Mouse (Mus musculus) lung, embryonic 15.5 days (tissue): ENCODE data around the gene Fdps. TPM values are rescaled to one million over a fixed set of nuclear protein-coding genes. Genes with fewer than 3 reads are reported as not detected.
"Not testable (repeated sequence)": the region's sequence is repeated elsewhere in the genome, so short reads cannot be mapped to it uniquely, and the experiment has no call there.

ENCODE experiments used
- ATAC-seq: fragments of 200-750 bp; cut with Nextera tagmentation; 2 replicates; pipeline ENCODE4 v1.8.0; 2017; ENCODE audit warnings: moderate number of reproducible peaks, borderline replicate concordance; ENCODE audit not compliant: low FRiP score, low TSS enrichment; ENCODE audit errors: extremely low read depth
- H3K27ac ChIP-seq: fragments of 300-500 bp; sonication (generic); 2 replicates; pipeline ENCODE4 v1.5.1; 2015; ENCODE audit warnings: moderate library complexity, mild to moderate bottlenecking, inconsistent platforms
- H3K27me3 ChIP-seq: fragments of 300-500 bp; sonication (generic); 2 replicates; pipeline ENCODE4 v1.6.1; 2015; ENCODE audit warnings: inconsistent platforms
- H3K36me3 ChIP-seq: fragments of 300-500 bp; sonication (generic); 2 replicates; pipeline ENCODE4 v1.6.1; 2015; ENCODE audit warnings: inconsistent platforms
- H3K4me1 ChIP-seq: fragments of 300-500 bp; sonication (generic); 2 replicates; pipeline ENCODE4 v1.6.1; 2015; ENCODE audit warnings: inconsistent platforms
- H3K4me2 ChIP-seq: fragments of 300-500 bp; sonication (generic); 2 replicates; pipeline ENCODE4 v1.6.1; 2015; ENCODE audit warnings: inconsistent platforms, mild to moderate bottlenecking, moderate library complexity
- H3K4me3 ChIP-seq: fragments of 300-500 bp; sonication (generic); 2 replicates; pipeline ENCODE4 v1.5.1; 2015; ENCODE audit warnings: mild to moderate bottlenecking, inconsistent platforms
- H3K9ac ChIP-seq: fragments of 300-500 bp; sonication (generic); 2 replicates; pipeline ENCODE4 v1.6.1; 2015; ENCODE audit warnings: inconsistent platforms
- H3K9me3 ChIP-seq: fragments of 300-500 bp; sonication (generic); 2 replicates; pipeline ENCODE4 v1.6.1; 2016; ENCODE audit warnings: inconsistent platforms
- WGBS: fragments of 180-500 bp; shearing (Covaris S2); methylation state at CpG from one replicate; pipeline ENCODE4 v1.1.7; 2015; 5-methylcytosine and 5-hydroxymethylcytosine counted together
- polyA plus RNA-seq: library from polyadenylated mRNA; unstranded; fragments of >200 nt; fragmentation: Nextera tagmentation; extraction: Ambion mirVana; gene quantifications from 2 replicates; pipeline ENCODE4 v1.2.1, GENCODE M21; 2015

Gene Fdps
- polyA plus RNA-seq, 1 experiment from 2014 or later, result 166 TPM

DNA sequence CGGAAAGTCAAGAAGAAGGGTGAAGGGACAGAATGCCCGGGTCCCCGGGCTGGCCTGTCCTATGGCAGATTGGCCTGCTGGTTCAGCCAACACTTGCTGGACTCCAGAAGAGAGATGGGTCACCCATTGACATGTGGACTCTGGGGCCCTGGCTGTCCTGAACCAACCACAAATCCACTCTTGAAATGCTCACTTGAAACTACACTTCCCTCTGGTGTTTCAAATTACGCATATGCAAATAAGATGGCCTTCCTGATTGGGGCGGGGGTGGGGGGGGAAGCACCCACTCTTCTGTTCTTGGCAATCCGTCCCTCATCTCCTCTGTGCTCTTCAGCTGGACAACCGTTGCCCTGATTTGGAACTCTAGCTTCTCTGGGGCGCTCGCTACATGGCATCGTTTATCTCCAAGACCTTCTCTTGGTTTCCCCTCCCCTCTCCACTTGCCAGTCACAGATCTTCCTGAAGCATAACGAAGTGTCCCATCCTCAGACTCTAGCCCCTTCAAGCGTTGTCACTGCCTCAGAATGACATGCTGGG lies 17.0 kb downstream of the Fdps start:
- Histone ChIP-seq H3K27ac (no peak overlapping the region), H3K4me3 (no peak overlapping the region), H3K9me3 (no peaks in the 10 kb centered on the region), H3K9ac (no peak overlapping the region), H3K4me1 (peaks cover 23% of the 10 kb centered on the region), H3K4me2 (no peak overlapping the region), H3K36me3 (peaks cover 14% of the 10 kb centered on the region), H3K27me3 (no peaks in the 10 kb centered on the region)
- no peak for ATAC-seq
- 78% methylated on average over 12 of the region's 12 CpGs for WGBS

DNA sequence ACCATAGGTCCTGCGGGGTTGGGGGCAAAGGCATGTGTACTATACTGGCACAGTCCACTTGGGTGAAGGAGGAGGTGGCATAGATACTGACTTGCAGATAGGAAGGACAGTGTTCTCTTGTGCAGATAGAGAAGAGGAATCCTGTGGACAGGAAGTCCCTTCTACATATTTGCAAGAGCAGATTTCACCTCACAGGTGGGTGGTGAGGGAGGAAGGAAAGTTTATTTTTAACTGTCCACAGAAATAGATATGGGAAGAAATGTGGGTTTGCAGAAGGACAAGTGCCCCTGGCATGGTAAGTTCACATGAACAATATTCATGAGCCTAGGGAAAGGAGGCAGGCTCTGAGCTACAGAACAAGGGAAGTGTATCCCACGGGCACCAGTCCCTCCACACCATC lies 17.6 kb downstream of the Fdps start:
- Histone ChIP-seq H3K9ac (no peak overlapping the region), H3K27me3 (no peaks in the 10 kb centered on the region), H3K4me2 (no peak overlapping the region), H3K9me3 (no peaks in the 10 kb centered on the region), H3K4me1 (peaks cover 17% of the 10 kb centered on the region), H3K36me3 (peaks cover 20% of the 10 kb centered on the region), H3K27ac (no peak overlapping the region), H3K4me3 (no peak overlapping the region)
- 53% methylated on average over 2 of the region's 2 CpGs for WGBS
- ATAC-seq, result no peak

DNA sequence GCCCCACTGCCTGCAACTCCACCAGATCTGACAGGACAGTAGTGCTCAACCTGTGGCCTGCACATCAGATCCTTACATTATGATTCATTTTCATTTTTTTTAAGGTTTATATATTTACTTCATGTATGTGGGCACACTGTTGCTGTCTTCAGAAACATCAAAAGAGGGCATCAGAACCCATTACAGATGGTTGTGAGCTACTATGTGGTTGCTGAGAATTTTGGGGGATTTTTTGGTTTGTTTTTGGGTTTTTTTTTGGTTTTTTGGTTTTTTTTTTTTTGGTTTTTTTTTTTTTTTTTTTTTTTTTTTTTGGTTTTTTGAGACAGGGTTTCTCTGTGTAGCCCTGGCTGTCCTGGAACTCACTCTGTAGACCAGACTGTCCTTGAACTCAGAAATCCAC lies 19.5 kb downstream of the Fdps start:
- H3K4me1 ChIP-seq, H3K27ac ChIP-seq, H3K4me2 ChIP-seq, H3K27me3 ChIP-seq, H3K9ac ChIP-seq, ATAC-seq, H3K9me3 ChIP-seq, H3K4me3 ChIP-seq: not testable (repeated sequence)
- peaks cover 35% of the 10 kb centered on the region for H3K36me3 ChIP-seq

DNA sequence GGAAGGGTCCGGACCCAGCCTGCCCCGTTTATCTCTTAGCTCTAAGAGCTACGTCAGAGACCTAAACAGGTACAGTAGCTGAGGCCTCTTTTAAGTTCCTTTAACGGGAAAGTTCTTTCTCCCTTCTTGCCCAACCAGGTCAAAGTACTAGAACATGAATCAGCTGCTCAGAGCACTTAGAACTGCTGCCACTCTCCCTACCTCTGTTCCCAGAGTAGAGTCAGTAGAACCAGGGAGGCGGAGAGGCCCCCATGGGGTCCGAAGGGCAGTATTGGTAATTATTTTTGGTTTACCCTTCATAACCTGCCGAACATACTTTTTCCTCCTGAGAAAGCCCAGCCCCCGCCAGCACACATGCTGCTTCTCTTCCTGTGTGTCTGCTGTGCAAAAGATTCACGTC lies 24.4 kb downstream of the Fdps start:
- no peaks in the 10 kb centered on the region for H3K4me1 ChIP-seq
- no peaks in the 10 kb centered on the region for H3K27me3 ChIP-seq
- WGBS, result 84% methylated on average over 9 of the region's 9 CpGs
- H3K36me3 ChIP-seq, result peaks cover 79% of the 10 kb centered on the region
- no peak overlapping the region for H3K4me3 ChIP-seq
- no peak overlapping the region for H3K9ac ChIP-seq
- ATAC-seq, result no peak
- H3K4me2 ChIP-seq, result no peak overlapping the region
- no peaks in the 10 kb centered on the region for H3K9me3 ChIP-seq
- no peak overlapping the region for H3K27ac ChIP-seq

DNA sequence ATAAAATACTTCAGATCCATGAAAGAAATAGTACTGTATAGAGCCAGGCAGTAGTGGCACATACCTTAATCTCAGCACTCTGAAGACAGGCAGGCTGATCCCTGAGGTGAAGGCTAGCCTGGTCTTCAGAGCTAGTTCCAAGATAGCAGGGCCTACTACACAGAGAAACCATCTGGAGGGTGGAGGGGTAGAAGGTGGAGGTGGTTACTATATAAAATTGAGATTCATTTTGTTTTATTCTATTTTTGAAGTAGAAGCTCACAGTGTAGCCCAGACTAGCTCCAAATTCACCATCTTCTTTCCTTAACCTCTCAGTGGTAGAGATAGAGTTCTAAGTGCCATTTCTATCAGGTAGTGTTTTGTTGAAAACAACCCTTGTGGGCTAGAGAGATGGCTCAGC lies 34.5 kb downstream of the Fdps start:
- no peak overlapping the region for H3K4me3 ChIP-seq
- no peaks in the 10 kb centered on the region for H3K27me3 ChIP-seq
- no peak overlapping the region for H3K4me2 ChIP-seq
- peaks cover 92% of the 10 kb centered on the region for H3K36me3 ChIP-seq
- H3K9me3 ChIP-seq, result no peaks in the 10 kb centered on the region
- no peaks in the 10 kb centered on the region for H3K4me1 ChIP-seq
- H3K27ac ChIP-seq, result no peak overlapping the region
- no peak overlapping the region for H3K9ac ChIP-seq
- no peak for ATAC-seq

DNA sequence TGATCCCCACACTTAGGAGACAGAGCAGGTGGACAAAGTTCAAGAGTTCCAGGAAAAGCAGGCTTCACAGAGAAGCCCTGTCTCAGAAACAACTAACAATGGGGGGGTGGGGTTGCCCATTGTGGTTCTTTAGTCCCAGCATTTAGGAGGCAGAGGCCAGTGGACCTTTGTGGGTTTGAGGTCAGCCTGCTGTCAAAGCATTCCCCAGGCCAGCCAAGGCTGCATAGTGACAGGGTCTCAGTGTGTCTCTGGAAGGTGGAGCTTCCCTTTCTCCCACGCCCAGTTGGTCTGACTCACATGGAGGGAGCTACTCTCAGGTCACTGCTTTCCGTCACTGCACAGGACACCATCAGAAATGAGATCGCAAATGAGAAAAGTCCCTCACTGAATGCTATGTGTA lies 40.1 kb downstream of the Fdps start:
- no peak for ATAC-seq
- Histone ChIP-seq H3K9ac (no peak overlapping the region), H3K36me3 (peaks cover 90% of the 10 kb centered on the region), H3K27ac (no peak overlapping the region), H3K9me3 (no peaks in the 10 kb centered on the region), H3K4me3 (no peak overlapping the region), H3K4me1 (no peaks in the 10 kb centered on the region), H3K4me2 (no peak overlapping the region), H3K27me3 (no peaks in the 10 kb centered on the region)
- WGBS, result 87% methylated on average over 3 of the region's 3 CpGs

DNA sequence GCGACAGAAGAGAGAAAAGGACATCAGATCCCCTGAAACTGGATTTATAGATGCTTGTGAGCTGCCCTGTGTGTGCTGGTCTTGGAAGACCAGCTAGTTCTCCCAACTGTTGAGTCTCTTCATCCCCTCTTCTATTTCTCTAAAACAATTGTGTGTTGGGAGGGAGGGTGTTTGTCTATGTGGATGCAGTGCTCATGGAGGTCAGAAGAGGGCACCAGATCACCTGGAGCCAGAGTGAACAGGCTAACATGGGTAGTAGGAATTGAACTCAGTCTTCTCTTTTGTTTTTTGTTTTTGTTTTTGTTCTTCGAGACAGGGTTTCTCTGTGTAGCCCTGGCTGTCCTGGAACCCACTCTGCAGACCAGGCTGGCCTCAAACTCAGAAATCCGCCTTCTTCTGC lies 43.0 kb downstream of the Fdps start:
- no peak overlapping the region for H3K9ac ChIP-seq
- H3K4me3 ChIP-seq, result no peak overlapping the region
- H3K27ac ChIP-seq, result no peak overlapping the region
- 79% methylated on average over 3 of the region's 3 CpGs for WGBS
- H3K4me1 ChIP-seq, result no peaks in the 10 kb centered on the region
- H3K4me2 ChIP-seq, result no peak overlapping the region
- H3K27me3 ChIP-seq, result no peaks in the 10 kb centered on the region
- no peak for ATAC-seq
- no peaks in the 10 kb centered on the region for H3K9me3 ChIP-seq
- peaks cover 91% of the 10 kb centered on the region for H3K36me3 ChIP-seq

DNA sequence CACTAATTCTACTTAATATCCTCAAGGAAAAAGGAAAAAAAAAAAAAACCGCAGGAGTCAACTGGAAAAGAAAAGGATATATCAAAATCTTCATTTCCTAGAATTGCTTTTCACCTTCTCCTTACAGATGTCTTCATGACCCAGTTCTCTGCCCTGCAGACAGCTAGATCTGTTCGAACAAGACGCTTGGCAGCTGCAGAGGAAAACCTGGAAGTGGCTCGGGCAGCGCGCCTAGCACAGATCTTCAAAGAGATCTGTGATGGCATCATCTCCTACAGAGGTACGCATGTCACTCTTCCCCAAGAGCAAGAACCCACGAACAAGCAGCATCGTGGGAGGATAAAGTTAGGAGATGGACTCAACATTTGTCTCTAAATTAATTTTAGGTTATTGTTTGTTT lies 43.4 kb downstream of the Fdps start:
- no peak overlapping the region for H3K4me2 ChIP-seq
- no peak for ATAC-seq
- no peak overlapping the region for H3K4me3 ChIP-seq
- H3K27ac ChIP-seq, result no peak overlapping the region
- peaks cover 89% of the 10 kb centered on the region for H3K36me3 ChIP-seq
- no peaks in the 10 kb centered on the region for H3K27me3 ChIP-seq
- H3K9me3 ChIP-seq, result no peaks in the 10 kb centered on the region
- 93% methylated on average over 9 of the region's 9 CpGs for WGBS
- H3K4me1 ChIP-seq, result no peaks in the 10 kb centered on the region
- no peak overlapping the region for H3K9ac ChIP-seq

Other genes with a start within 250 kb of the Fdps start
- 45.1 and 46.1 TPM in 2 replicates for gene Msto1, start 188.0 kb downstream of the Fdps start, polyA plus RNA-seq
- 16.9 and 20.1 TPM in 2 replicates for gene Ash1l, start 151.3 kb downstream of the Fdps start, polyA plus RNA-seq
- 139 and 140 TPM in 2 replicates for gene Dap3, start 150.8 kb downstream of the Fdps start, polyA plus RNA-seq
- 16.0 and 16.6 TPM in 2 replicates for gene Rusc1, start 8.6 kb downstream of the Fdps start, polyA plus RNA-seq
- 0.17 TPM in 1 of 2 replicates, not detected in the other for gene Gm43738, start 860 bp downstream of the Fdps start, polyA plus RNA-seq
- 0.17 and 0.92 TPM in 2 replicates for gene Pklr, start 34.2 kb upstream of the Fdps start, polyA plus RNA-seq
- 1.2 and 1.9 TPM in 2 replicates for gene Hcn3, start 58.2 kb upstream of the Fdps start, polyA plus RNA-seq
- 27.8 and 28.9 TPM in 2 replicates for gene Clk2, start 62.8 kb upstream of the Fdps start, polyA plus RNA-seq
- 106 and 110 TPM in 2 replicates for gene Scamp3, start 75.5 kb upstream of the Fdps start, polyA plus RNA-seq
- gene Fam189b, start 81.2 kb upstream of the Fdps start, polyA plus RNA-seq, result 12.9 and 18.4 TPM in 2 replicates
- gene Gba, start 101.0 kb upstream of the Fdps start, polyA plus RNA-seq, result 37.2 and 42.6 TPM in 2 replicates
- gene Thbs3, start 113.2 kb upstream of the Fdps start, polyA plus RNA-seq, result 54.4 and 58.4 TPM in 2 replicates
- gene Mtx1, start 125.1 kb upstream of the Fdps start, polyA plus RNA-seq, result 195 and 197 TPM in 2 replicates
- 74.3 and 88.9 TPM in 2 replicates for gene Muc1, start 127.1 kb upstream of the Fdps start, polyA plus RNA-seq
- gene Krtcap2, start 144.0 kb upstream of the Fdps start, polyA plus RNA-seq, result 282 and 311 TPM in 2 replicates
- gene Trim46, start 144.3 kb upstream of the Fdps start, polyA plus RNA-seq, result 7.2 and 7.9 TPM in 2 replicates
- 122 and 130 TPM in 2 replicates for gene Dpm3, start 157.4 kb upstream of the Fdps start, polyA plus RNA-seq
- gene Slc50a1, start 168.6 kb upstream of the Fdps start, polyA plus RNA-seq, result 62.3 and 65.4 TPM in 2 replicates
- gene Efna1, start 179.2 kb upstream of the Fdps start, polyA plus RNA-seq, result 89.7 and 94.5 TPM in 2 replicates
- gene Efna3, start 221.0 kb upstream of the Fdps start, polyA plus RNA-seq, result 5.8 and 6.0 TPM in 2 replicates
- 29.0 and 29.9 TPM in 2 replicates for gene Efna4, start 236.1 kb upstream of the Fdps start, polyA plus RNA-seq
- gene Adam15, start 248.0 kb upstream of the Fdps start, polyA plus RNA-seq, result 61.5 and 63.0 TPM in 2 replicates